Mouse (Mus musculus): ENCODE results near the gene Phex.

DNA sequence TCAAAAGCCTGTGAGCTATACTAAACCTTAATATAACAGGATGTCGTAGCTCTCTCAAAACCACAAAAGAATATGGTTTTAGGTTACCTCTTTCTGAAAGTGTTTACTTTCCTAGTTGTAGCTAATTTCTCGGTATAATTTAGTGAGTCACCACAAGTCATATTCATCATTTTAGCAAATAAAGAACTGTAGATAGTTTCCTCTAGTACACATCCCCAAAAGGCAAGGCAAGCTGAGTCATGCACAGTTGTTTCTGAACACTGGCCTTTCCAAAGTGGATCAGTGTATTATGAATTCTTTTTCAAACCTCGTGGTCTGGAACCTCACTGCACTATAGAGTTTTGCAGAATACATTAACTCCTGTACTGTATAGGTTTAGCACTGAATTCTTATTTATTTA, 143.5 kb downstream of the Phex start:
- no peak for TF ChIP-seq CTCF (IDR thresholded peaks at IDR 0.05; ENCODE audit: low read depth, low read length)
- no peak for TF ChIP-seq POLR2A (IDR thresholded peaks at IDR 0.05; ENCODE audit: borderline replicate concordance, low read depth, low read length)

Data from bone marrow macrophage, adult 2 months (primary cell).